Mouse (Mus musculus) intestine, postnatal 0 days (tissue): ENCODE measurements at regions not wholly inside any gene's neighbourhood (a gene's known extent, or its start where the extent isn't known, plus 50 kb on each side); places are given as distances from the start of the nearest gene placed in this dataset.

Experiments used
- ATAC-seq: fragments of 200-750 bp; cut with Nextera tagmentation; 2 replicates; pipeline ENCODE4 v1.8.0; 2017; ENCODE audit warnings: mild to moderate bottlenecking, moderate TSS enrichment, moderate library complexity
- H3K27ac ChIP-seq: fragments of 300-500 bp; sonication (generic); 2 replicates; pipeline ENCODE4 v1.5.1; 2014; ENCODE audit warnings: mild to moderate bottlenecking, low read depth, low read length, moderate library complexity
- H3K27me3 ChIP-seq: fragments of 300-500 bp; sonication (generic); replicated peaks from 2 replicates; pipeline ENCODE4 v1.6.1; 2014; ENCODE audit warnings: low read length, mixed read lengths; ENCODE audit not compliant: control insufficient read depth, insufficient read depth
- H3K36me3 ChIP-seq: fragments of 300-500 bp; sonication (generic); 2 replicates; pipeline ENCODE4 v1.6.1; 2014; ENCODE audit warnings: mild to moderate bottlenecking, moderate library complexity; ENCODE audit not compliant: control insufficient read depth, insufficient read depth
- H3K4me1 ChIP-seq: fragments of 300-500 bp; sonication (generic); replicated peaks from 2 replicates; pipeline ENCODE4 v1.6.1; 2014; ENCODE audit warnings: antibody characterized with exemption, low read length, mixed read lengths; ENCODE audit not compliant: control insufficient read depth, insufficient read depth
- H3K4me2 ChIP-seq: fragments of 300-500 bp; sonication (generic); replicated peaks from 2 replicates; pipeline ENCODE4 v1.6.1; 2014; ENCODE audit warnings: low read depth, mild to moderate bottlenecking, moderate library complexity
- H3K4me3 ChIP-seq: fragments of 300-500 bp; sonication (generic); 2 replicates; pipeline ENCODE4 v1.5.1; 2014; ENCODE audit warnings: low read depth, low read length
- H3K9ac ChIP-seq: fragments of 300-500 bp; sonication (generic); 2 replicates; pipeline ENCODE4 v1.6.1; 2014; ENCODE audit warnings: mild to moderate bottlenecking, low read depth, low read length
- H3K9me3 ChIP-seq: fragments of 300-500 bp; sonication (generic); 2 replicates; pipeline ENCODE4 v1.6.1; 2016; ENCODE audit warnings: mixed run types; ENCODE audit not compliant: control insufficient read depth
- CTCF ChIP-seq: sonication (generic); IDR thresholded peaks from 2 replicates; pipeline ENCODE4 v1.5.1; 2016; ENCODE audit warnings: low read depth, mild to moderate bottlenecking, control low read depth, antibody characterized with exemption, moderate library complexity
- WGBS: fragments of 180-500 bp; shearing (Covaris S2); extraction: QIAGEN DNeasy Blood & Tissue Kit; methylation state at CpG from one replicate; pipeline ENCODE4 v1.1.7; 2014; 5-methylcytosine and 5-hydroxymethylcytosine counted together

DNA sequence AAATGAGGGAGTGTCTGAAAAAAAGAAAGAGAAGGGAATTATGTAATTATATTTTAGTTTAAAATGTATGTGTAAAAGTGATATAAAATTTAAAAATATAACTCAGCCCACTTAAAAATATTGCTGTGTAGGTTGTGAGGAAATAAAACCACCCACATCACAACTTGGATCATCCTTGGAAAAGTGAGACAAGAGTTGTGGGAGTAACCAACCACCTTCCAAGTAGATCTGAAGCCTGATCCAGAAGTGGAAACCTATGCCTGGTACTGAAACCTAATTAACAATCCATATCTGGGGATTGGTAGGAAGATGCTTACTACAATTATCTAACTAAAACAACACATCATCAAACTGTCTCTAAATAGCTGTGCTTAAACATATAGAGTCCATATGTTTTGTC, 743.1 kb downstream of the Stim2 start:
- Histone ChIP-seq H3K27ac (no peak overlapping the region), H3K4me2 (no peak overlapping the region), H3K4me3 (no peak overlapping the region), H3K9me3 (no peaks in the 10 kb centered on the region), H3K36me3 (no peaks in the 10 kb centered on the region), H3K9ac (no peak overlapping the region), H3K4me1 (no peaks in the 10 kb centered on the region), H3K27me3 (no peaks in the 10 kb centered on the region)
- ATAC-seq: no peak
- no peak for TF ChIP-seq CTCF

DNA sequence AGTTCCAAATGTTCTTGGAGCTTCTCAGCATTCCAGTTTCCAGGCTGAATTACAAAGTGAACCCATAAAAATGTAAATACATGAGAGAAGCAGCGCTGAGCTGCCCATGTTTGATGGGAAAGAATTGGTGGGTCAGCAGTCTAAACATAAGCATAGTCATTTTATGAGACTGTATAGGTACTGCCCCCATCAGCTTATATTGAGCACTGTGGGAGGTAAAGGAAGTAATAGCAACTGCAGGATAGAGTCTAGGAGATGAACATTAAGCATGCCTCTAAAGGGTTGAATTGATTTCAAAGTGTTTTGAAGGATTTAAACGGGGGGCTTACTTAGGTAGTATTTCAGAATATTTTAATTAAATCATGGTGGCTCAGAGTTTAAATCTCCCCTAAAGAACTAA, 748.7 kb downstream of the Stim2 start:
- H3K27ac ChIP-seq: no peak overlapping the region
- H3K9me3 ChIP-seq: no peaks in the 10 kb centered on the region
- no peaks in the 10 kb centered on the region for H3K36me3 ChIP-seq
- no peak overlapping the region for H3K4me2 ChIP-seq
- H3K4me1 ChIP-seq: no peaks in the 10 kb centered on the region
- no peak overlapping the region for H3K4me3 ChIP-seq
- H3K27me3 ChIP-seq: no peaks in the 10 kb centered on the region
- no peak for TF ChIP-seq CTCF
- H3K9ac ChIP-seq: no peak overlapping the region
- 63% methylated on average over 2 of the region's 2 CpGs for WGBS
- no peak for ATAC-seq

DNA sequence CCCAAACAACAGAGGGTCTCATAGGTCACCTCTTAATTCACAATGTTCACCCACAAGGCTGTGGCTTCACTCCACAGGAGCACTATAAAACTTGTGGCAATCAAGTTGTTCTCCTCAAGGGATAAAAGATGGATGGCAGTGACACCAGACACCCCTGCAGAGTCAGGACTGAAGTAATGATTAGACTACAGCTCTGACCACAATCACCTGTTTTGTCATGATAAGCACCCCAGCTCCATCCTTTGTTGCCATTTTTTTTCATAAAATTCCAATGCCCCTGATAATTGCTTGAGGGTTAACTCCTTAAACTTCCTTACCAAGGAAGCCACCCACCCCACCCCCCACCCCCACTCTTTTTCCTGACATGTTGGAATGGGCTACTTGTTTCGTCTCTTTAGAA, 755.1 kb downstream of the Stim2 start:
- TF ChIP-seq CTCF: no peak

DNA sequence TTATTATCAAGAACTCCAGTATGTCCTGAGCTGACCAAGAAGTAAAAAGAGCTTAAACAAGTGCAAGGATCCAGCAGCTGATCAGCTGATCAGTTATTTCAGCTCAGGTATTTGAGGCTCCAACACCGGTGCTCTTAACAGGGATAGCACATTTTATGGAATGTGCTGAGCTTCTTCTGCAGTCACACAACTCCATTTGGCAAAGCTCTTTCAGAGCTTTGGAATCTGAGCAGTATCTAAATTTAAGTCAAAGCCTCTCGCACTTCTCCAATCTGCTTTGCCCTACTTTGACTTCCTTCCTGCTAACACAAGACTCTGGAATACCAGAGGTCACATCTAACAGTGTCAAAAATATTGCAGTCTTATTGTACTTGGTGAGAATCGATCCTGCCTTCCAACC, 761.4 kb downstream of the Stim2 start:
- Histone ChIP-seq H3K27me3 (no peaks in the 10 kb centered on the region), H3K9ac (no peak overlapping the region), H3K4me2 (no peak overlapping the region), H3K27ac (no peak overlapping the region), H3K9me3 (no peaks in the 10 kb centered on the region), H3K4me3 (no peak overlapping the region), H3K4me1 (no peaks in the 10 kb centered on the region), H3K36me3 (no peaks in the 10 kb centered on the region)
- no peak for TF ChIP-seq CTCF
- WGBS: 74% methylated on average over 3 of the region's 3 CpGs
- ATAC-seq: no peak

More for the DNA sequence above, 755.1 kb downstream of the Stim2 start:
- WGBS: 36% methylated on average over 1 of the region's 1 CpGs
- Histone ChIP-seq H3K27ac (no peak overlapping the region), H3K36me3 (no peaks in the 10 kb centered on the region), H3K4me1 (no peaks in the 10 kb centered on the region), H3K4me3 (no peak overlapping the region), H3K27me3 (no peaks in the 10 kb centered on the region), H3K9ac (no peak overlapping the region), H3K4me2 (no peak overlapping the region), H3K9me3 (no peaks in the 10 kb centered on the region)
- ATAC-seq: no peak

DNA sequence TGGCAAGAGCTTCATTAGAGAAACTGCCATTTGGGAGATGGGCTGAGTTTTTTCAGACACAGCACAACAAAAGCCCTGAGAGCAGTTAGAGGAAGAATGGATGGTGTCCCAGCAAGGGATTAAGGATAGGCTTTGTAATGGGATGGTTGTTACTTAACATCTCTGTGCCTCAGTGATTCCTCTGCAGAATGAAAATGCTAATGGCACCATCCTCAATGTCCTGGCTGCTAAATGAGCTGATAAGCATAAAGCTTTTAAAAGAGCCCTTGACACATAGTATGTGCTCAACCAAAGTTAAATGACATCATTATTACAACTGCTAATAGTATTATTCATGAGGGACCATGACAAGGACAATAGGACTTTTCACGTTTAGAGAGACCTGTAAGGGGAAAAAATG, 764.7 kb downstream of the Stim2 start:
- no peak for ATAC-seq
- Histone ChIP-seq H3K4me3 (no peak overlapping the region), H3K27ac (no peak overlapping the region), H3K9me3 (no peaks in the 10 kb centered on the region), H3K27me3 (no peaks in the 10 kb centered on the region), H3K9ac (no peak overlapping the region), H3K36me3 (no peaks in the 10 kb centered on the region), H3K4me1 (no peaks in the 10 kb centered on the region), H3K4me2 (no peak overlapping the region)
- 69% methylated on average over 1 of the region's 1 CpGs for WGBS
- TF ChIP-seq CTCF: no peak

DNA sequence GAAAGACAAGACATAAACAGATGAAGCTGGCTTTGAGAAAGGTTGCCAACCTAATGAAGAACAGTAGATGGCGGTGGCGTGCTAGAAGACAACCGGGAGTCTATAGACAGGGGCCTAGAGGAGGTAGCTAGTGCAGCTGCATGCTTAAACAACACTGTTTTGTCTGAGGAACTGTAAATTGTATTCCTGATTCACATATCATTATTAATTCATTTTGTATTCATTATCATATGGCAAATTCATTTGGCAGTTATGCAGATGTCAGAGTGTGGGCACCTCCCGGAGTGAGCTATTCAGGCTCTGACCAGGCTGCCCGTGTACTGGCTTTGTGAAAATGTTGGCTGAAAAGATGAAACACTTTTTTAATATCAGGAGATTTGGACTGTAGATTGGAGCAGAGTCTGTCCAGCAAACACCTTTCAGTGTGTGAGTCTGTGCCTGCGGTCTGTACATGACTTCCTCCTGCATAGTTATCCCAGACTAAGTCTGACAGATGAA, 798.7 kb downstream of the Stim2 start:
- Histone ChIP-seq H3K9ac (no peak overlapping the region), H3K4me1 (no peaks in the 10 kb centered on the region), H3K36me3 (no peaks in the 10 kb centered on the region), H3K27me3 (no peaks in the 10 kb centered on the region), H3K27ac (no peak overlapping the region), H3K4me3 (no peak overlapping the region), H3K4me2 (no peak overlapping the region), H3K9me3 (no peaks in the 10 kb centered on the region)
- no peak for ATAC-seq
- peak; percentile 81 for TF ChIP-seq CTCF
- WGBS: 40% methylated on average over 6 of the region's 6 CpGs

DNA sequence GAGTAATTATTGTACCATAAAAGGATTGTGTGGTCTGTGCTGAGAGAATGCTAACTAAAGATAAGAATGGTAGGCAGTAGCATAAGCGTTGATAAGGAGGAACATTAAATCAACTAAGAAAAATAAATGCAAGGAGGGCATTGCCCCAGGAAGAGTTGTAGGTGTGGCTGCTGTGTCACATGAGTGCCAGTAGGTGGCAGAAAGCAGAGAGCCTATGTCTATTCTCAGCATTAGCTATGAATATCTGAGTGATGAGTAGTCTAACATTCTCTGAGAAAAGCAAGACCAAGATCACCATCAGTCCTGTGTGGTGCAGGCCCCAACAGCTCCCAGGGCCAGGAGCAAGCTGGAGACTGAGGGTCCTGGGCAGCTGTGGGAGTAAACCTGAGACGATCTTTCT, 828.8 kb downstream of the Stim2 start:
- no peak overlapping the region for H3K4me2 ChIP-seq
- H3K9me3 ChIP-seq: no peaks in the 10 kb centered on the region
- H3K4me1 ChIP-seq: no peaks in the 10 kb centered on the region
- H3K4me3 ChIP-seq: no peak overlapping the region
- TF ChIP-seq CTCF: peak; percentile 24; the same call in 1 of the 2 replicates
- H3K36me3 ChIP-seq: no peaks in the 10 kb centered on the region
- no peak overlapping the region for H3K9ac ChIP-seq
- WGBS: 77% methylated on average over 2 of the region's 2 CpGs
- no peaks in the 10 kb centered on the region for H3K27me3 ChIP-seq
- ATAC-seq: no peak
- H3K27ac ChIP-seq: no peak overlapping the region
